Mouse (Mus musculus): ENCODE results near the gene Pgghg. TPM values are rescaled to one million over a fixed set of nuclear protein-coding genes. Genes with fewer than 3 reads are reported as not detected.
"Not testable (repeated sequence)": the region's sequence is repeated elsewhere in the genome, so short reads cannot be mapped to it uniquely, and the experiment has no call there.

Pgghg gene
- total RNA-seq, 2 experiments from 2014 or later: 4.4 to 4.9 TPM

GRCm38 (mm10) chr7:140953133-140953532 is 11.9 kb downstream of the Pgghg start:
- intact Hi-C loops (cut with DNase I): no loop called here
- no peak for DNase-seq

- DNase-seq: no peak
- intact Hi-C loops (cut with DNase I): no loop called here
Observed at GRCm38 (mm10) chr7:140953800-140954732, 12.9 kb downstream of the Pgghg start.

- DNase-seq: no peak
- intact Hi-C loops (cut with DNase I): loop anchor here (5.0 kb wide), 1 partner anchor 218 kb away; the partner anchor contains the start of gene Rnh1
Observed at GRCm38 (mm10) chr7:140954733-140955071, 13.5 kb downstream of the Pgghg start.

- intact Hi-C loops (cut with DNase I): loop anchor here (5.0 kb wide), 1 partner anchor 217 kb away; the partner anchor contains the start of gene Rnh1
- DNase-seq: no peak
Observed at GRCm38 (mm10) chr7:140955342-140955741, 14.2 kb downstream of the Pgghg start.

- intact Hi-C loops (cut with DNase I): loop anchor here (1.0 to 5.0 kb wide), 2 partner anchors 15 to 216 kb away; partner anchors contain the start of genes Pgghg and Rnh1
- peak; percentile 82 to 85 for DNase-seq
Observed at GRCm38 (mm10) chr7:140955758-140956555, 14.8 kb downstream of the Pgghg start, which contains the start of the genes Gm45717 and Ifitm2. Gm45717 (minus strand) TSS chr7:140955937. Ifitm2 (minus strand) TSS chr7:140955987.

GRCm38 (mm10) chr7:140956556-140956869 is 15.3 kb downstream of the Pgghg start:
- intact Hi-C loops (cut with DNase I): loop anchor here (1.0 to 5.0 kb wide), 2 partner anchors 15 to 216 kb away; partner anchors contain the start of genes Pgghg and Rnh1
- no peak for DNase-seq

- intact Hi-C loops (cut with DNase I): loop anchor here (1.0 to 5.0 kb wide), 4 partner anchors 49 to 213 kb away; partner anchors contain the start of gene Rnh1
- DNase-seq: peak; percentile 67 to 68
Observed at GRCm38 (mm10) chr7:140959181-140959901, 18.1 kb downstream of the Pgghg start.

GRCm38 (mm10) chr7:140960026-140960425 is 18.8 kb downstream of the Pgghg start:
- intact Hi-C loops (cut with DNase I): no loop called here
- no peak for DNase-seq

GRCm38 (mm10) chr7:140961416-140961815 is 20.2 kb downstream of the Pgghg start:
- intact Hi-C loops (cut with DNase I): no loop called here
- DNase-seq: no peak

- no peak for DNase-seq
- intact Hi-C loops (cut with DNase I): no loop called here
Observed at GRCm38 (mm10) chr7:140962733-140963132, 21.5 kb downstream of the Pgghg start.

GRCm38 (mm10) chr7:140966921-140967320 is 25.7 kb downstream of the Pgghg start, which contains the start of gene Ifitm1:
Ifitm1 (plus strand) TSS chr7:140967221.
- no peak for DNase-seq
- intact Hi-C loops (cut with DNase I): no loop called here

GRCm38 (mm10) chr7:140967862-140968591 is 26.8 kb downstream of the Pgghg start:
- intact Hi-C loops (cut with DNase I): no loop called here
- no peak for DNase-seq

GRCm38 (mm10) chr7:140968710-140969109 is 27.5 kb downstream of the Pgghg start:
- DNase-seq; intact Hi-C loops (cut with DNase I): not testable (repeated sequence)

GRCm38 (mm10) chr7:140970931-140971330 is 29.7 kb downstream of the Pgghg start:
- intact Hi-C loops (cut with DNase I): loop anchor here (2.0 kb wide), 1 partner anchor 30 kb away; the partner anchor contains the start of gene Pgghg
- no peak for DNase-seq

GRCm38 (mm10) chr7:140971479-140972171 is 30.4 kb downstream of the Pgghg start:
- intact Hi-C loops (cut with DNase I): loop anchor here (2.0 kb wide), 1 partner anchor 31 kb away; the partner anchor contains the start of gene Pgghg
- DNase-seq: peak in 1 of 2 experiments; percentile 39

GRCm38 (mm10) chr7:140973396-140974165 is 32.4 kb downstream of the Pgghg start:
- intact Hi-C loops (cut with DNase I): no loop called here
- DNase-seq: no peak

GRCm38 (mm10) chr7:140974940-140975339 is 33.7 kb downstream of the Pgghg start:
- intact Hi-C loops (cut with DNase I): no loop called here
- no peak for DNase-seq

- intact Hi-C loops (cut with DNase I): no loop called here
- no peak for DNase-seq
Observed at GRCm38 (mm10) chr7:140975465-140975864, 34.3 kb downstream of the Pgghg start.
